Mouse (Mus musculus) lung, adult 18-20 months (tissue): ENCODE results near the gene Thop1.
"Not testable (repeated sequence)": the region's sequence is repeated elsewhere in the genome, so short reads cannot be mapped to it uniquely, and the experiment has no call there.

Source experiments
- DNase-seq, 2 experiments: peaks; one replicate each; pipeline ENCODE4 v3.0.0; 2022; ENCODE audit warnings: mixed read lengths in 2 of 2

The Thop1 gene

DNA sequence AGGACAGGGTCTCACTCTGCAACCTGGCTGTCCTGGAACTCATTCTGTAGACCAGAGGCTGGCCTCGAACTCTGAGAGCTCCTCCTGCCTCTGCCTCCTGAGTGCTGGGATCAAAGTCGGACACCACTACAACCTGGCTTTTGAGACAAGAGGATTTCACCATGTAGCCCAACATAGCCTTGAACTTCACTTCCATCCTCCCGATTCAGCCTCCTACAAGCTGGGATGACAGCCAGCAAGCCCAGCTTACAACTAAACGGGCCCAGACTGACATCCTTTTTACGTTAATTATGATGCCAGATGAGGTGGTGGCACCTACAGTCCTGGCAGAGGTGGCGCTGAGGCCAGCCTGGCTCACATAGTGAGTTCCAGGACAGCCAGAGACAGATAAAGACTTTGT is 10.9 kb upstream of the Thop1 start:
- no peak for DNase-seq

DNA sequence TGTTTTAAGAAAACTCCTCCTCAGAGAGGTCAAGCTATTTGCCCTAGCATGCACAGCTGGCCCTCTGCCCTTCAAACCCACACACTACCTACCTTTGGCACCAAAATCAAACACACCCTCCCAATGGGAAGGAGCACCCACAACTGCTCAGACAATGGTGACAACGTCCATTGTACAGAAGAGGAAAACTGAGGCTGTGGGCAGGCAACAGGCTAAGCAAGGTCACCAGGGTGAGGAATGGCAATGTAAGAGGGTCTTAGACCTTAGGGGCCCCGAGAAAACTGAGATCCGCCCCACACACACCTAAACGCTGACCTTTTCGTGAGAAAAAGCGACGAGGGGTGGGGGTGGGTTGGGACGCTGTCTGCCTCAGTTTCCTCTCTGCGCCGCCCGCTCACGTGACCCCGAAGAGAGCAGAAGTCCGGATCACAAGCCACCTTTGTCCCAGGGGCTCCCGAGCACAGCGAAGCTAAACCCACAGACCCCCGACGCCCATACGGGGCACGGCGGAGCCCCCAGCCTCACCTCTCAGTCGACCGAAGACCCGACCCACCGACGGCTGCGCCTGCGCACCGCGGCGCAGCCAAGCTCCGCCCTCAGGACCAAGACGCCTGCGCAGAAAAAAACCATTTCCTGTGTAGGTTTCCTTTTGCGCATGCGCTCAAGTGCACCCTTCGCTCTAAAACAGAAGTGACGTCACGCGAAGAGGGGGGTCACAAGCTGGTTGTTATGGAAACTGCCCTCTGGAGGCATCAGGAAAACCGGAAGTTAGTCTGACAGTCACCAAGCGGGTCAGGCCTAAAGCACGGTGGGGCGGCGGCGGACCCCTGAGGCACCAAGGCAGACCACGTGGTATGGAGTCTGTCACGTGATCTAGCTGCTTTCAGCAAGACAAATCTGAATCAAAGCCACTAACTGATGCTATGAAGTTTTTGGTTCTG is 10.0 kb upstream of the Thop1 start, which contains the start of gene Sgta:
Gene Sgta, minus strand, starts transcription at position 579 of the 941 bp plus-strand sequence.
- DNase-seq = peak; percentile 99 to 100

DNA sequence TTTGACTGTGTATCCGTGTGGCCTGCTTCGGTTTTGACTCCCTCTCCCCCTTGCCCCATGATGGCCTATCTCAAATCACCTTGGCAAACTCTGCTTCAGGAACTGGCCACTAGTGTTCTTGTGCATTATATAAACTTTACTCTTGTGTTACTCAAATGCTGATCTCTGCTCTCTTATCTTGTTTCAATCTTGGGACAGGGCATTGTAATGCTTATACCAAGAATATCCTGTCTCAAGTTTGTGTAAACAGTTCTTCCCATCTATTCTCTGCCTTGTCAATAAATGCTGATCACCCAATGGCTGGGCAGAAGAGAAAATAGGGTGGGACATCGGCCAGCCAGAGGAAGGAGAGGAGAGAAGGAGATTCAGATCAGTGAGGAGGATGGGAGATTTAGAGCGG is 7.1 kb upstream of the Thop1 start:
- DNase-seq = peak; percentile 28 to 48

GRCm38 (mm10) chr10:81064519-81064918 is 5.3 kb upstream of the Thop1 start:
- not testable (repeated sequence) for DNase-seq

- no peak for DNase-seq
These were observed 1.1 kb upstream of the Thop1 start for GRCm38 (mm10) chr10:81068706-81069105.

GRCm38 (mm10) chr10:81072290-81072689 is 2.5 kb downstream of the Thop1 start:
- DNase-seq = no peak

DNA sequence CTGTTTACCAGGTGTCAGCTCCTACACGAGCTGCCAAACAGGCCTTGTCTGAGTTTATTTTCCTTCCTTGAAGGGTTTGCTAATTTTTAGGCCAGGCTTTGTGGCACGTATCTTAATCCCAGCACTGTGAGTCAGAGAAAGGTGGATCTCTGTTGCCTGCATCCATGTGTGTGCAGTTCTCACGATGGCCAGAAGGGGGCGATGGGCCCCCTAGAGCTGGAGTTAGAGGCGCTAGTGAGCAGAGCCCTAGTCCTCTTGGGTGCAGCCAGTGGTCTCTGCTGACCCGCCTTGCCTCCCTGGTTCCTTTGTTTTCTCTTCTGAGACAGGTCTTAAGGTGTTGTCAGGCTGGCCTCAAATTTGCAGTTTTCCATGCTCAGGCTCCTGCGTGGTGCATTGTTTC is 3.6 kb downstream of the Thop1 start:
- no peak for DNase-seq

- DNase-seq = no peak
These were observed 5.9 kb downstream of the Thop1 start for GRCm38 (mm10) chr10:81075734-81076133.

- DNase-seq = no peak
These were observed 6.5 kb downstream of the Thop1 start for GRCm38 (mm10) chr10:81076356-81076755.

GRCm38 (mm10) chr10:81077916-81078315 is 8.1 kb downstream of the Thop1 start:
- no peak for DNase-seq

DNA sequence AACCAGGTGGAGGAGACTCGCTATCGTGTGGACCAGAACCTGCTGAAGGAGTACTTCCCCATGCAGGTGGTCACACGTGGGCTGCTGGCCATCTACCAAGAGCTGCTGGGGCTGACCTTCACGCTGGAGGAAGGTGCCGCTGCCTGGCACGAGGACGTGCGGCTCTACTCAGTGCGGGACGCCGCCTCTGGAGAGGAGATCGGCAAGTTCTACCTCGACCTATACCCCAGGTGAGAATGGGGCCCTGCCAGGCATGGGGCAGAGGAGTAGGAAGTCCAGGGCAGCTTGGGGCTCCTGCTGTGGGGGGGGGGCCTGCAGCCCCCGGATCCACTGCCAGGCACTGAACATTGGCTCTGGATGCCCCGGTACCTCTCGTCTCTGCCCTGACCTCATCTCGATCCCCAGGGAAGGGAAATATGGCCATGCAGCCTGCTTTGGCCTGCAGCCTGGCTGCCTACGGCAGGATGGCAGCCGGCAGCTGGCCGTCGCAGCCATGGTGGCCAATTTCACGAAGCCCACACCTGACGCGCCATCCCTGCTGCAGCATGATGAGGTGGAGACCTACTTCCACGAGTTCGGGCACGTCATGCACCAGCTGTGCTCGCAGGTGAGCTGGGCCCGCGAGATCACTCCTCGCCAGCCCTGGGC is 10.3 kb downstream of the Thop1 start:
- no peak for DNase-seq

DNA sequence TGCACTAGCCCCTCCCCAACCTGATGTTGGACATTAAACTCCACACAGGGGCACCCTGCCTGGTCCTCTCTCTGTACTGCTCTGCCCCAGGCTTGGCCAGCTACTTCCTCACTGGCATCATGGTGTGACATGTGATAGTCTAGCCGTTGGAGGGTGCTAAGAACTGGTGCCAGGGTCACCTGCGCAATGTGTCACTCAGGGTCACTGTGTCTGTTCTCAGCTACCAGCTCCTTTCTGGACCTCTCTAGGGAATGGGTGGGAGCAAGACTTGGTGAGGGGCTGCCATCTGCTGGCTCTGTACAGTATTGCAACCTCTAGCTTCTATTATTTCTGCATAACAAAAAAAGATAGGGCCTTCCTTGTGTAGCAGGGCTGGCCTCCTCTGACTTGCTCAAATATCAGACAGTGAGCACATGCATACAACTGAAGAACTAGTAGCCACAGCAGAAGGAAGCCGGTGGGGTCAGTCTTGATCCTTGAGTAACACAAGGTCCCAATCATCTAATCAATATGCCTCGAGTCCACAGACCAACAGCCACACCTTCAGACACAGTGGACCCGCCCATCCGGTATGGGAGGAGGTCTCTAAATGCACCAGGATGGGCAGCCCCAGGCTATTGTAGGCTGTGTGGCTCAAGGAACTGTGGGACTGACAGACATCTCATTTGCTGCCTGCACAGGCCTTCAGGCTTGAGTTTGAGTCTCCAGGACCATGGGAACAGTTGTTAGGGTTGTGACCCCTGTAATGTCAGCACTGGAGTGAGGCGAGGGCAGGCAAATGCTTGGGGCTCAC is 12.5 kb downstream of the Thop1 start:
- peak; percentile 64 for DNase-seq

- DNase-seq = peak; percentile 21 to 24
These were observed 17.2 kb downstream of the Thop1 start for GRCm38 (mm10) chr10:81087021-81087420.

- no peak for DNase-seq
These were observed 19.4 kb downstream of the Thop1 start for GRCm38 (mm10) chr10:81089216-81089615.

DNA sequence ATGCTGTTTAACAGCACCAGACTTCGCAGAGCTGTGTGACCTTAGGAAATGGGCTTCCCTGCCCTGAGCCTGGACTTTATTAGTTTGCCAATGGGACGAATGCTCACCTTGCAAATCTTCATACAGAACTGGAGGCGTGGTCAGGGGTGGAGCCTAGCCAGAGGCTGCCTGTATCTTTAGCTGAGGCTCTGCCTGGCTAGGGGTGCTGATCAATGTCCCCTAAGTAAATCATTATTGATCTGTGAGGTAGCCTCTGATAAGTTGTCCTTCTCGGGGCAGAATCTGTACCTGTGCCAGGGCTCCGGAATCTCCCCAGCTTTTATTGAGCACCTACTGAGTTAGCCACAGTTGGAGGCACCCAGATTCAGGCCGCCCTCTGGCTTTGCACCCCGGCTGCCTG is 20.8 kb downstream of the Thop1 start:
- no peak for DNase-seq

DNA sequence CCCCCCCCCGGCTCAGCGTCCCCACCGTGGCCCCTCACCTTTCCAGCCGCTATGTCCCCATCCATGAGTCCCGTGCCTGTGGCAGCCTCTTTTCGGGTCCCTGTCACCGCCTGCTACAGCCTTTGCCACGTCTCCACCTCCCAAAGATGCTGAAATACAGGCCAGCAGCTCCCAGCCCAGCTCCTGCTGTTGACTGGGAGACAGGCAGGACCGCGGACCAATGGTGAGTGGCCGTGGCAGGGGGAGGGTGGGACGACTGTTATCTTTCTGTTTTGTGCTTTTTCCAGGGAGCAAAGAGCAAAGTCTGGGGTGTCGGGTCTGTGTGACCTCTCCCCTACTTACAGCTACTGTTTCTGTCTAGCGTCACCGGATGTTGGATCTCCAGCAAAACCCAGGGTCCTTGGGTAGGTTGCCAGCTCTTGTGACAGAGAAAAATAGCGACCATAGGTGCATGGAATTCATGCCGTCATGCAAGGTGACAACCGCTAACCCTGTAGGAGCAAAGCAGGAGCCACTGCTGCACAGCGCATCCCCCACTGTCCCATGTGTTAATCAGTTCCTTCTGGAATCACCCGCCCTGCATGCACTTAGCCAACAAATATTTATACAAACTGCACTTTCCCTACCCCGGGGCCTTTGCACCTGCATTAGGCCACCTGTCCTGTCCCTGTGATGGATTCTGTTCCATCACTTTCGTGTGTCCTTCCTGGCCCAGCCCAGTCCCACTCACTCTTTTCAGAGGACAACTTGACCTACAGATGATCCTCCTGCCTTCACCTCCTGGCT is 22.8 kb downstream of the Thop1 start:
- DNase-seq = no peak

GRCm38 (mm10) chr10:81094931-81095678 is 25.3 kb downstream of the Thop1 start:
- no peak for DNase-seq

GRCm38 (mm10) chr10:81105565-81106112 is 35.8 kb downstream of the Thop1 start, which contains the start of gene Map2k2:
Map2k2 (plus strand) TSS chr10:81105915.
- peak; percentile 96 to 98 for DNase-seq

- DNase-seq = peak; percentile 85 to 88
These were observed 36.4 kb downstream of the Thop1 start for GRCm38 (mm10) chr10:81106113-81106721.

DNA sequence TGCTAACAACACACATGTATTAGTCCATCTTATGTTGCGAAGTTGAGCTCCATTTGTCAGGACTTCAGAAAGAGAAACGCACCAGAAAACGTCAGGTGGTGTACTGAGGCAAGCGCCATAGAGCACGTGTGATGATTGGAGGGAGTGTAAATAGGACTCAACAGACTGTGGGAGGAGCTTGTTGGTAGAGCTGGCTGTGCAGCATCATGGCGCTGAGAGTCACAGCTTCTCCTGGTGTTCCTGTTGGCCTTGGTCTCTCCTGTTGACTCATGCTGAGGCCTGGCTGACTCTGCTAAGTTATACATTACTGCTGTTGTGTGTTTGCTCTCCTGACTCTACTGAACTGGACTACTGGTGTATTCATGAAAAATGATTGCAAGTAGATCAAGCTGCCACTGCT is 43.1 kb downstream of the Thop1 start:
- no peak for DNase-seq

- no peak for DNase-seq
These were observed 49.8 kb downstream of the Thop1 start for GRCm38 (mm10) chr10:81119625-81120024.
